Mouse (Mus musculus) heart, embryonic 11.5 days (tissue): ENCODE measurements around the gene Sh3bgrl2. TPM values are rescaled to one million over a fixed set of nuclear protein-coding genes. Genes with fewer than 3 reads are reported as not detected.

ENCODE experiments used
- ATAC-seq: fragments of 200-750 bp; cut with Nextera tagmentation; replicated peaks from 2 replicates; pipeline ENCODE4 v1.8.0; 2017; ENCODE audit warnings: moderate library complexity; ENCODE audit not compliant: insufficient number of reproducible peaks, low FRiP score, low TSS enrichment
- H3K27ac ChIP-seq: fragments of 300-500 bp; sonication (generic); 2 replicates; pipeline ENCODE4 v1.5.1; 2014; ENCODE audit warnings: mild to moderate bottlenecking, low read depth, low read length
- H3K27me3 ChIP-seq: fragments of 300-500 bp; sonication (generic); 2 replicates; pipeline ENCODE4 v1.6.1; 2014; ENCODE audit warnings: mild to moderate bottlenecking, low read length, mixed read lengths; ENCODE audit not compliant: control insufficient read depth, insufficient read depth
- H3K36me3 ChIP-seq: fragments of 300-500 bp; sonication (generic); 2 replicates; pipeline ENCODE4 v1.6.1; 2014; ENCODE audit warnings: mild to moderate bottlenecking, low read length, moderate library complexity, mixed read lengths; ENCODE audit not compliant: control insufficient read depth, insufficient read depth
- H3K4me1 ChIP-seq: fragments of 300-500 bp; sonication (generic); 2 replicates; pipeline ENCODE4 v1.6.1; 2014; ENCODE audit warnings: low read length; ENCODE audit not compliant: control insufficient read depth, insufficient read depth
- H3K4me2 ChIP-seq: fragments of 300-500 bp; sonication (generic); 2 replicates; pipeline ENCODE4 v1.6.1; 2014; ENCODE audit warnings: mild to moderate bottlenecking, moderate library complexity
- H3K4me3 ChIP-seq: fragments of 300-500 bp; sonication (generic); 2 replicates; pipeline ENCODE4 v1.5.1; 2014; ENCODE audit warnings: low read depth, low read length
- H3K9ac ChIP-seq: fragments of 300-500 bp; sonication (generic); 2 replicates; pipeline ENCODE4 v1.6.1; 2014; ENCODE audit warnings: mild to moderate bottlenecking, low read depth, low read length, moderate library complexity
- H3K9me3 ChIP-seq: fragments of 300-500 bp; sonication (generic); replicated peaks from 2 replicates; pipeline ENCODE4 v1.6.1; 2016; ENCODE audit warnings: low read length; ENCODE audit not compliant: control insufficient read depth
- WGBS: fragments of 180-500 bp; shearing (Covaris S2); extraction: QIAGEN DNeasy Blood & Tissue Kit; methylation state at CpG from one replicate; pipeline ENCODE4 v1.1.7; 2014; ENCODE audit not compliant: insufficient replicate concordance; 5-methylcytosine and 5-hydroxymethylcytosine counted together
- polyA plus RNA-seq: library from polyadenylated mRNA; unstranded; fragments of >200 nt; fragmentation: Nextera tagmentation; extraction: Ambion mirVana; gene quantifications from 2 replicates; pipeline ENCODE4 v1.2.1, GENCODE M21; 2014

Sh3bgrl2 gene
- polyA plus RNA-seq, 1 experiment from 2014 or later, result 22.4 TPM

DNA sequence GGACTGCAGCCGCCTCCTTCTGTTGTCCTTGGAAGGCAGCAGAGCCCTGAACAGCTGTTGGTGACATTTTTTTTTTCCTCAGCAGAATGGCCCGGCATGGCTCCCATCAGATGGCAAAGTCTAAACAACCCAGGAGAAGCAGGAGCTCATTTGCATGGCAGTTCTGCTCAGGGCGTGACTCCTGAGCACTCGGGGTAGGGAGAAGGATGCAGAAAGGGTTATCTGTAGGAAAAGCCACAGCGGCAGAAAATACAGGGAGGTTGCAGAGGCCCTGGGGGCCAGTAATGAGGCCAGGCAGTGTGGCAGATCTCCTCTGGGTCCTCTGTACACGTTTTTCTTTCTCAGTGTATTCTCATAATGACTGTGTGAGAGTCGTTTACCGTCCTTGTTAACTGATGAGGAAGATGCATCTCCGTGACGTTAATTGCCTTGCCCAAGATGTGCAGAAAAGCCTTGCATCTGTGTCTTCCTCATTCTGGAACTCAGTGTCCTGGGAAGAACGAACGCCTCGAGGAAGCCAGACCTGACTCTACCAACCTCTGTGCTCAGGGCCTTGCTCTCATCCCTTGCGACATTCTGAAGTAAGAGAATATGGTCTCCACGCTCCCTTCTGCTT is 10.1 kb upstream of the Sh3bgrl2 start:
- no peak for ATAC-seq
- no peaks in the 10 kb centered on the region for H3K9me3 ChIP-seq
- no peak overlapping the region for H3K9ac ChIP-seq
- H3K27ac ChIP-seq, result peak overlapping the region; percentile 6; the same call in 1 of the 2 replicates
- H3K36me3 ChIP-seq, result no peaks in the 10 kb centered on the region
- H3K4me1 ChIP-seq, result peaks cover 27% of the 10 kb centered on the region
- no peaks in the 10 kb centered on the region for H3K27me3 ChIP-seq
- 51% methylated on average over 15 of the region's 15 CpGs for WGBS
- no peak overlapping the region for H3K4me2 ChIP-seq
- no peak overlapping the region for H3K4me3 ChIP-seq

DNA sequence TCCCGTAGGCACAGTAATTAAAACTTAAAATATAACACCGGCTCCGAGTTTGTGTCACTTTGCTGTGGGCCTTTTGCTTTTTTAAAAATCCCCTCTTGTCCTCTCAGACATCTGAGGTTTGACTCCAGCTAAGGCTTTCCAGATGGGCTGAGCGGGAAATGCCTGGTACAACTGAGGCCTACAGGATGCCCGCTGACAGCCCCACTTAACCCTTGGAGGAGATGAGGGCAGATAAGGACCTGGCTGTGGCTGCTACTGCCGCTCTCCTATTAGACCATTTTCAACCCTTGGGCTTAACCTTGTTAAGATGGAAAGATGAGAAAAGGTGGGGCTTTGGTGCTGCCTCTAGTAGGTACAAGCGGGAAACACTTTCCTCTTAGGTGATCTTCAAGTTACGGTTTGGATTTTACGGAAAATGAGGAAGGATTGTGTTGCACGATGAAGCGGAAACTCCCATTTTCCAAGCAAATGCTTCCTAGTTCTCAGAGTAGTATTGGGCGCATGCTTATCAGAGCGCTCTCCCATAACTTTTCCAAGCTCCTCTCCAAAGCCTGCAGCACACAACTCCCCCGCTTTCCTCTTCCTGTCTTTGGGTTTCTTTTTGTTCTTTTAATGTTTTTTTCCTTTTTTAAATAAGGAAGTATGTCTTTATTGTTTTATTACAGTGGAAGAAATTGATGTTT is 8.2 kb upstream of the Sh3bgrl2 start:
- no peak for ATAC-seq
- Histone ChIP-seq H3K4me1 (peaks cover 27% of the 10 kb centered on the region), H3K4me3 (no peak overlapping the region), H3K9me3 (no peaks in the 10 kb centered on the region), H3K27ac (0 out of 2 replicates have a peak overlapping the region, but pooled peaks have one; percentile 17), H3K4me2 (no peak overlapping the region), H3K9ac (no peak overlapping the region), H3K36me3 (no peaks in the 10 kb centered on the region), H3K27me3 (no peaks in the 10 kb centered on the region)
- WGBS, result 71% methylated on average over 14 of the region's 14 CpGs

- Histone ChIP-seq H3K4me2 (no peak overlapping the region), H3K36me3 (no peaks in the 10 kb centered on the region), H3K9me3 (no peaks in the 10 kb centered on the region), H3K4me3 (no peak overlapping the region), H3K4me1 (peaks cover 27% of the 10 kb centered on the region), H3K27me3 (no peaks in the 10 kb centered on the region), H3K27ac (no peak overlapping the region), H3K9ac (no peak overlapping the region)
- no peak for ATAC-seq
- 75% methylated on average over 4 of the region's 4 CpGs for WGBS
Measured at GRCm38 (mm10) chr9:83540492-83540857, 7.7 kb upstream of the Sh3bgrl2 start.

DNA sequence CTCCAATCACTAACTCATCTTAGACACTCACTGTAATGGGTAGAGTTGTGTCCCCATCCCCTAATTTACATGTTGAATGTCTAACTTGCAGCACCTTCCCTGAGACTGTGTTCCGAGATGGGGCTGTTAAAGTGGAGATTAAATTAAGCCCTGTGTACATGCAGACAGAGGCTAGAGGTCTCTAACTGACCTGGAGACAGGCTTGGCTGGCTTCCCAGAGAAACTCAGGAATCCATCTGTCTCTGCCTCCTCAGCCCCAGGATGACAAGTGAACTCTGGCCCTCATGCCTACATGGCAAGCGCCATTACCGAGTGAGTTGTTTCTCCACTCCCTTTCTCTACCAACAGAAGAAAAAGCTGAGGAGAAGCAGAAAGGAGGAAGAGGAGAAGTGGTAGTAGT is 7.2 kb upstream of the Sh3bgrl2 start:
- H3K9ac ChIP-seq, result no peak overlapping the region
- H3K27ac ChIP-seq, result peak overlapping the region; percentile 54
- no peaks in the 10 kb centered on the region for H3K36me3 ChIP-seq
- H3K4me2 ChIP-seq, result no peak overlapping the region
- H3K4me3 ChIP-seq, result no peak overlapping the region
- H3K4me1 ChIP-seq, result peaks cover 27% of the 10 kb centered on the region
- H3K9me3 ChIP-seq, result no peaks in the 10 kb centered on the region
- 51% methylated on average over 3 of the region's 3 CpGs for WGBS
- ATAC-seq, result no peak
- H3K27me3 ChIP-seq, result no peaks in the 10 kb centered on the region

DNA sequence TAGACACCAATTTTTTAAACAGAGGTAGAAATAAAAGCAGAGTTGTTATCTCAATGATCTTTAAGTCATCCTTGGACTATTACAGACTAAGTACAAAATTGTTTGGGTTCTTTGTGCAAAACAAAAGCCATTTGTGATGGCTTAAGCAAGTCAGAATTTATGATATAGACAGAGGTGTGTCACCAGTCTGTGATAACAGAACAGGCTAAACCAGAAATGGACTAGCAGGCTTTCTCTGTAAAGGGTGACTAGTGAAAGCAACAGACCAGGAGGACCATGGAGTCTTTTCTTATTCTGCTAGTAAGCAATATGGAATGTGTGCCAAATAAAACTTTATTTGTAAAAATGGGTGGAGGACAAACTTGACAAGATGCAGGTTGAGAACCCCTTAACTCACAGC is 2.9 kb upstream of the Sh3bgrl2 start:
- Histone ChIP-seq H3K4me1 (peaks cover 11% of the 10 kb centered on the region), H3K4me3 (no peak overlapping the region), H3K36me3 (no peaks in the 10 kb centered on the region), H3K9ac (no peak overlapping the region), H3K4me2 (no peak overlapping the region), H3K27me3 (no peaks in the 10 kb centered on the region), H3K9me3 (no peaks in the 10 kb centered on the region), H3K27ac (no peak overlapping the region)
- ATAC-seq, result no peak

- Histone ChIP-seq H3K4me3 (no peak overlapping the region), H3K9ac (no peak overlapping the region), H3K36me3 (no peaks in the 10 kb centered on the region), H3K4me1 (peaks cover under 1% of the 10 kb centered on the region; the same call in 1 of the 2 replicates), H3K27me3 (no peaks in the 10 kb centered on the region), H3K27ac (no peak overlapping the region), H3K4me2 (no peak overlapping the region), H3K9me3 (no peaks in the 10 kb centered on the region)
- ATAC-seq, result no peak
- 68% methylated on average over 7 of the region's 7 CpGs for WGBS
Measured at GRCm38 (mm10) chr9:83546316-83546715, 1.8 kb upstream of the Sh3bgrl2 start.

GRCm38 (mm10) chr9:83547229-83547628 is 898 bp upstream of the Sh3bgrl2 start:
- ATAC-seq, result no peak
- 69% methylated on average over 7 of the region's 7 CpGs for WGBS
- Histone ChIP-seq H3K9me3 (no peaks in the 10 kb centered on the region), H3K4me3 (no peak overlapping the region), H3K36me3 (no peaks in the 10 kb centered on the region), H3K4me2 (no peak overlapping the region), H3K27me3 (no peaks in the 10 kb centered on the region), H3K9ac (no peak overlapping the region), H3K27ac (no peak overlapping the region), H3K4me1 (no peaks in the 10 kb centered on the region)

- ATAC-seq, result no peak
- Histone ChIP-seq H3K36me3 (no peaks in the 10 kb centered on the region; the same call in 1 of the 2 replicates), H3K4me2 (no peak overlapping the region), H3K27me3 (no peaks in the 10 kb centered on the region), H3K27ac (no peak overlapping the region), H3K9me3 (no peaks in the 10 kb centered on the region), H3K4me3 (no peak overlapping the region), H3K9ac (no peak overlapping the region), H3K4me1 (peaks cover 8% of the 10 kb centered on the region)
- WGBS, result 84% methylated on average over 6 of the region's 6 CpGs
Measured at GRCm38 (mm10) chr9:83549866-83550265, 1.7 kb downstream of the Sh3bgrl2 start.

GRCm38 (mm10) chr9:83551116-83551515 is 3.0 kb downstream of the Sh3bgrl2 start:
- no peaks in the 10 kb centered on the region; the same call in 1 of the 2 replicates for H3K36me3 ChIP-seq
- H3K4me3 ChIP-seq, result no peak overlapping the region
- peaks cover 8% of the 10 kb centered on the region for H3K4me1 ChIP-seq
- no peaks in the 10 kb centered on the region for H3K9me3 ChIP-seq
- ATAC-seq, result no peak
- H3K4me2 ChIP-seq, result no peak overlapping the region
- H3K9ac ChIP-seq, result no peak overlapping the region
- 66% methylated on average over 7 of the region's 7 CpGs for WGBS
- no peaks in the 10 kb centered on the region for H3K27me3 ChIP-seq
- H3K27ac ChIP-seq, result no peak overlapping the region
